Mouse (Mus musculus) spleen, postnatal 36 days (tissue): ENCODE measurements around the gene Asb7.

ENCODE experiments used
- DNase-seq, 2 experiments: peaks; one replicate each; pipeline ENCODE4 v3.0.0; 2022; ENCODE audit warnings: low spot score in 2 of 2, mixed read lengths in 1 of 2

Gene Asb7

GRCm38 (mm10) chr7:66689294-66689619 lies at the start of gene Asb7:
TSS of gene Asb7 (minus strand) at chr7:66689596.
- DNase-seq, result no peak

- DNase-seq, result no peak
These were observed 48.0 kb upstream of the Asb7 start for GRCm38 (mm10) chr7:66737418-66737817.

- DNase-seq, result no peak
These were observed 45.6 kb upstream of the Asb7 start for GRCm38 (mm10) chr7:66734993-66735392.

GRCm38 (mm10) chr7:66734466-66734865 lies 45.1 kb upstream of the Asb7 start:
- DNase-seq, result no peak

GRCm38 (mm10) chr7:66733882-66734281 lies 44.5 kb upstream of the Asb7 start:
- no peak for DNase-seq

- no peak for DNase-seq
These were observed 44.0 kb upstream of the Asb7 start for GRCm38 (mm10) chr7:66733431-66733830.

- no peak for DNase-seq
These were observed 39.8 kb upstream of the Asb7 start for GRCm38 (mm10) chr7:66729232-66729631.

GRCm38 (mm10) chr7:66728072-66728471 lies 38.7 kb upstream of the Asb7 start:
- DNase-seq, result no peak

GRCm38 (mm10) chr7:66724954-66725353 lies 35.6 kb upstream of the Asb7 start:
- DNase-seq, result no peak

- DNase-seq, result no peak
These were observed 35.1 kb upstream of the Asb7 start for GRCm38 (mm10) chr7:66724514-66724913.

- no peak for DNase-seq
These were observed 21.8 kb upstream of the Asb7 start for GRCm38 (mm10) chr7:66711166-66711565.

- DNase-seq, result no peak
These were observed 15.2 kb upstream of the Asb7 start for GRCm38 (mm10) chr7:66704631-66705030.

- no peak for DNase-seq
These were observed 13.3 kb upstream of the Asb7 start for GRCm38 (mm10) chr7:66702721-66703120.

GRCm38 (mm10) chr7:66694467-66694866 lies 5.1 kb upstream of the Asb7 start:
- no peak for DNase-seq

GRCm38 (mm10) chr7:66689620-66690360 lies 394 bp upstream of the Asb7 start, which contains the start of gene Lins1:
TSS of gene Lins1 (plus strand) at chr7:66689889.
- peak; percentile 99 for DNase-seq

- DNase-seq, result no peak
These were observed 675 bp downstream of the Asb7 start for GRCm38 (mm10) chr7:66688721-66689120.

- no peak for DNase-seq
These were observed 7.1 kb downstream of the Asb7 start for GRCm38 (mm10) chr7:66682119-66682863.

- DNase-seq, result no peak
These were observed 13.6 kb downstream of the Asb7 start for GRCm38 (mm10) chr7:66675800-66676199.

GRCm38 (mm10) chr7:66667064-66667463 lies 22.3 kb downstream of the Asb7 start:
- DNase-seq, result no peak

GRCm38 (mm10) chr7:66663548-66663947 lies 25.8 kb downstream of the Asb7 start:
- no peak for DNase-seq

- peak; percentile 40 to 59 for DNase-seq
These were observed 27.8 kb downstream of the Asb7 start for GRCm38 (mm10) chr7:66661572-66661971.

GRCm38 (mm10) chr7:66660972-66661371 lies 28.4 kb downstream of the Asb7 start:
- no peak for DNase-seq

GRCm38 (mm10) chr7:66660291-66660690 lies 29.1 kb downstream of the Asb7 start:
- no peak for DNase-seq
